Mouse (Mus musculus) induced T-regulatory cell, adult 2 months (primary cell): ENCODE data around the gene Cela1.

Experiments
- DNase-seq: peaks from one replicate; pipeline ENCODE4 v3.0.0-alpha.2; 2012; ENCODE audit warnings: low read depth

The Cela1 gene

DNA sequence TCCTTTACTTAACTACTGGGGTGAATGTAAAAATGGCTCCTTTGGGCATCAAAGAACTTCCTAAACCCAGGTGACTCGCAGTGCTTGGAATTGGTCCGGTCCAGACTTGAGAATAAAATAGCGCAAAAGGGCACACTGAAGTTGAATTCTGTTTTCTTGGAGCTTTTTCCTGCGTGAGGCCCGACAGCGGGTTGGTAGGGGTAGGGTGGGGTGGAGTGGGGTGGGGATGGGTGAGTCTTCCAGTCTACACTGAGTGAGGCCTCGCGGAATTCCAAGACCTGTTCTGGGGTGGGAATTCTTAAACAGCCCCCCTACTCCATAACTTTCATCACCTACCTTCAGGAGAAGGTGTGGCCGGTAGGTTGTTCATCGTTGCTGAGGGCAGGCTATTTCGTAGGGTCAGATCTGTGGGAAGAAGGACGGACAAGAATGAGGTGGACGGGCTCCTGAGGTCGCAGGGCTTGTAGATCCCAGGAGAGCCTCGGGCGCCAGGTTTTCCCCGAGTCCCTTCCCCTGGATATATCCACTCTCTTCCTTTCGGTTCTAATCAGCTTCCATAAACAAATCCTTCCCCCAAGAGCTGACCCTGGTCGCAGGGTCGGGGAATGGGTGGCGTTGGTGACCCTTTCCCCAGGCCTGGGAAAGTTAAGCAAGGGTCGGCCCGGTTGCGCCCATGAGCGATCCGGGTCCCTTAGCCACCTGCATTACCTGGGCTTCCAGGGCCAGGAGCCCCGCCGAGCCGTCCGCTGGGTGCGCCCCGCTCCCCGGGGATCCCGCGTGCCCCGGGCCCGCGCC is 51.7 kb downstream of the Cela1 start:
- DNase-seq, result no peak

GRCm38 (mm10) chr15:100635239-100635638 is 52.5 kb downstream of the Cela1 start:
- no peak for DNase-seq

- DNase-seq, result peak; percentile 68
Observed at GRCm38 (mm10) chr15:100633341-100633740, 54.4 kb downstream of the Cela1 start.

- DNase-seq, result no peak
Observed at GRCm38 (mm10) chr15:100632323-100632722, 55.4 kb downstream of the Cela1 start.

- peak; percentile 44 for DNase-seq
Observed at GRCm38 (mm10) chr15:100631454-100632170, 56.1 kb downstream of the Cela1 start.

- DNase-seq, result no peak
Observed at GRCm38 (mm10) chr15:100630126-100630525, 57.6 kb downstream of the Cela1 start.

GRCm38 (mm10) chr15:100628797-100629196 is 58.9 kb downstream of the Cela1 start:
- DNase-seq, result no peak

DNA sequence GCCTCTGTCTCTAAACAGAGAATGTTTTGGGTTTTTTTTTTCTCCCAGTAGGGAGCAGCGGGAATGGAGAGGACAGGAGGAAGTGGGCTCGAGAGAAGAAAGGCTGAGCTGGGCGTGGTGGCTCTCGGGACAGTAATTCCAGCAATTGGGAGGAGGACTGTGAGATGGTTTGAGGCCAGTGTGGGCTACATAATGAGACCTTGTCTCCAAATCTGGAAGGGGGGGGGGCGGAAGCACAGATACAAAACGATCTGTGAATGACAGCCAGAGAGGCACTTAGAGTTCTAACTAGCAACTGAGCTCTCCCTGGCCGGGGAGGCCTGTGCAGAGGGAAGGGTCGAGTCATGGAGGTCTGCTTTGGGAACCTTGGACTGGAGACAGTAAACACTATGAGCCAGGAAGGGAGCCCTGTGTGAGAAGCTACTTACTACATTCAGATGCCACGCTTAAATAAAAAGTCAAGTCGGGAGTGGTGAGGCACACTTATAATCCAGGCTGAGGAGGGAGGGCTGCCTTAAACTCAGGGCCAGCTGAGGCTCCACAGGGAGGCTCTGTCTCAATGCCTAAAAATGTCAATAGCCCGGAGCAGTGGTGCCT is 59.8 kb downstream of the Cela1 start:
- no peak for DNase-seq

DNA sequence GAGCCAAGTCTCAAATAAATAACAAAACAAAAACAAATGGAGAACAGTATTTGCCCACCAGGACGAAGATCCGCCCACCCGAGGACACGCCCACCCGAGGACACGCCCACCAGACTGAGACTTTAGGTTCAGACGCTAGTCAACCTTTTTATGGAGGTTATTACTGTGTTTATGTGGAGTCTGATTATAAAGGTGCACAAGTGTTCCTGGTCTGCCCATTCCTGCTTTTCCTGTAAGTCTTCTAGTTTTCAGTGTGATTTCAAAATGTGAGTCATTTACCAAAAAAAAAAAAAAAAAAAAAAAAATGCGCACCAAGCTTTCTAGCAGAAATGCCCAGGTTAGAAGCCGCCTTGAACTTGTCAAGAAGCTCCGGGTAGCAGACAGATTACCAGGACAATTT is 60.4 kb downstream of the Cela1 start:
- DNase-seq, result peak; percentile 48

DNA sequence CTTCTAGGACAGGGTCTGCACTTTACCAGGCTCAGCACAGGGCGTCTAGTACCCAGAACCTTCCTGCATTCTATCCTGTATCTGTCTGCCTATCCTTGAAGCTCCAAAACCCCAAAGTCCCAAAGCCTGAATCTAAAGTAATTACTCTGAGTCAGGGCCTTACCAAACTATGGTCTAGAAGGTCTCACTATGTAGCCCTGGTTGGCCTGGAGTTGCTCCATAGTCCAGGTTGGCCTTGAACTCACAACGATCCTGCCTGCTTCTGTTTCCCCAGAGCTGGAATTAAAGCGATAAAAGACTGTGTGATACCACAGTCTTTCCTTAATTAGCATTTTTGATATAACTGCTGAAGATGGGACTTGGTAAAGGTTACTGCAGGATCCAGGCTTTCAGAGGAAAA is 63.3 kb downstream of the Cela1 start:
- no peak for DNase-seq
